Mouse (Mus musculus): ENCODE data around the gene Prap1.

The Prap1 gene

DNA sequence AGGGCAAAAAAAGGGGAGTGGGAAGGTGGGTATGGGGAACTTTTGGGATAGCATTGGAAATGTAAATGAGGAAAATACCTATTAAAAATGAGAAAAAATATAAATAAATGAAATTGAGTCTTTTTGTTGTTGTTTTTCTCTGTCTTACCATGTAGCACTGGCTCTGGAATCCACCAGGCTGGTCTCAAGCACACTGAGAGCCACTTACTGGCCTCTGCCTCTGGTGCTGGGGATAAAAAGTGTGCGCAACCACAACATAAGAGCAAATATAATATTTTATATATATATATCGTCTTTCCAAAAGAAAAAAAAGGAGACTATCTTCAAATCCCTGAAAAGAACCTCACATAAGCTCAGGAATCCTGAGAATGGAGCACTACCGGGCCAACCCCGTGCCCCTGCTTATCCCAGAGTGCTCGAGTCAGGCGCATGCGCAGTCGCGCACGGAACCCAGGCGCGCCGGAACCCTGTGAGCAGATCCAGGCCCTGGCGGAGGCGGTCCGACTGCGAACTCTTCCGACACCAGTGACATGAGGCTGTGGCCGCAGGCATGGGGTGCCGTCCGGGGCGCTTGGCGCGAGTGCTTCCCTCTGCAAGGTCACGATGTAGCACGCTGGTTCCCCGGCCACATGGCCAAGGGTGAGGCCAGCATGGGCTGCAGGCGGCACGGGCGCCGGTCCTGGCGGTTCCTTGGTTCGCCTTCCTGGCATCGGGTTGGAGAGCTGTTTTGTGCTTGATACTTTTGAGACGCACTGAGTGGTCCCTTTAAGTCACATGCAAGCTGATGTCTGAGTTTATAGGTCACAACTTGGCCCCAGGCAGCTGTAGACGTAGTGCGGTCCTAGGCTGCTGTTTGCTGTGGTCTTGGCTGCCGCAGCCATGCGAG lies 44.2 kb downstream of the Prap1 start, which contains the start of gene Mtg1:
TSS of gene Mtg1 (plus strand) at position 430 of the 886 bp plus-strand sequence.
- H3K27me3 ChIP-seq (ENCODE audit: control insufficient read depth, insufficient read depth, low read length, poor library complexity, severe bottlenecking) = no peaks in the 10 kb centered on the region; the same call in 1 of the 2 replicates
- H3K36me3 ChIP-seq (ENCODE audit: control insufficient read depth, insufficient read depth, low read length, poor library complexity, severe bottlenecking) = no peaks in the 10 kb centered on the region
- peak; percentile 96 for DNase-seq (ENCODE audit: low read depth, low spot score)

- Histone ChIP-seq H3K36me3 (ENCODE audit: control insufficient read depth, insufficient read depth, low read length, poor library complexity, severe bottlenecking) (no peaks in the 10 kb centered on the region), H3K27me3 (ENCODE audit: control insufficient read depth, insufficient read depth, low read length, poor library complexity, severe bottlenecking) (no peaks in the 10 kb centered on the region; the same call in 1 of the 2 replicates)
- no peak for DNase-seq (ENCODE audit: low read depth, low spot score)
Measured at GRCm38 (mm10) chr7:140138021-140138310, 44.8 kb downstream of the Prap1 start.

DNA sequence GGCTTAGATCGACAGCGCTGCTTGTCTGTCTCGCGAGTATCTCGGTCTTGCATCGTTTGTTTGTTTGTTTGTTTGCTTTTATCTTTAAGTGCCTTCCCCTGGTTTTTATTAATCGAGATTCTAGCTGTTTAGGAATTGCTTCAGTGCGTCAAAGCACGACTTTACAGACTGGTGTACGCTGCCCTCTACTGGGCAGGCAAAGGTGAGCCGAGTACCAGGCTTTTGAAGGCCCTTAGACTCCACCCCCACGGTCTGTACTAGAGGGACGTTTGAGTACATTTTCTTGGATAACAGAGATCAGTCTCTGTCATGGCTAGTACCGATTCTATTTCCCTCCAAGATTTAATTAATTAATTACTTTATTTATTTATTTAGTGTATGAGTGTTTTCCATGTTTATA lies 48.2 kb downstream of the Prap1 start:
- DNase-seq (ENCODE audit: low read depth, low spot score) = peak; percentile 84
- Histone ChIP-seq H3K36me3 (ENCODE audit: control insufficient read depth, insufficient read depth, low read length, poor library complexity, severe bottlenecking) (no peaks in the 10 kb centered on the region; the same call in 1 of the 2 replicates), H3K27me3 (ENCODE audit: control insufficient read depth, insufficient read depth, low read length, poor library complexity, severe bottlenecking) (no peaks in the 10 kb centered on the region)

- no peaks in the 10 kb centered on the region for H3K27me3 ChIP-seq (ENCODE audit: control insufficient read depth, insufficient read depth, low read length, poor library complexity, severe bottlenecking)
- no peaks in the 10 kb centered on the region; the same call in 1 of the 2 replicates for H3K36me3 ChIP-seq (ENCODE audit: control insufficient read depth, insufficient read depth, low read length, poor library complexity, severe bottlenecking)
- no peak for DNase-seq (ENCODE audit: low read depth, low spot score)
Measured at GRCm38 (mm10) chr7:140144550-140144949, 51.4 kb downstream of the Prap1 start.

All from splenic B cell, adult 2 months (primary cell).